Mouse (Mus musculus) kidney, adult 2 months (tissue): ENCODE measurements around the gene Plekhb2. TPM values are rescaled to one million over a fixed set of nuclear protein-coding genes. Genes with fewer than 3 reads are reported as not detected.

Experiments
- DNase-seq: peaks from one replicate; pipeline ENCODE4 v3.0.0; 2021
- H3K27ac ChIP-seq: fragments of 200-500 bp; 2 replicates; pipeline ENCODE4 v1.5.1; 2012; ENCODE audit warnings: low read depth, low read length, control low read depth, inconsistent platforms; ENCODE audit not compliant: insufficient read depth
- H3K27me3 ChIP-seq: fragments of 200-500 bp; replicated peaks from 2 replicates; pipeline ENCODE4 v1.6.1; 2012; ENCODE audit warnings: mild to moderate bottlenecking, moderate library complexity, low read length, inconsistent platforms; ENCODE audit not compliant: control insufficient read depth, insufficient read depth
- H3K36me3 ChIP-seq: fragments of 200-500 bp; 2 replicates; pipeline ENCODE4 v1.6.1; 2012; ENCODE audit warnings: mild to moderate bottlenecking, moderate library complexity, low read length, inconsistent platforms; ENCODE audit not compliant: control insufficient read depth, insufficient read depth
- H3K4me1 ChIP-seq: fragments of 200-500 bp; 2 replicates; pipeline ENCODE4 v1.6.1; 2011; ENCODE audit warnings: low read length; ENCODE audit not compliant: control insufficient read depth, insufficient read depth
- H3K4me3 ChIP-seq: fragments of 200-500 bp; 2 replicates; pipeline ENCODE4 v1.5.1; 2011; ENCODE audit warnings: mild to moderate bottlenecking, low read depth, low read length, control low read depth; ENCODE audit not compliant: insufficient read depth
- CTCF ChIP-seq: fragments of 200-500 bp; conservative IDR thresholded peaks from 2 replicates; pipeline ENCODE4 v1.5.1; 2011; ENCODE audit warnings: low read depth, mild to moderate bottlenecking, control low read depth, low read length, moderate library complexity, mixed read lengths; ENCODE audit not compliant: insufficient read depth, insufficient read length
- POLR2A ChIP-seq: fragments of 200-500 bp; IDR thresholded peaks from one replicate; pipeline ENCODE4 v1.6.1; 2011; ENCODE audit warnings: low read depth, low read length, control low read depth
- WGBS: fragments of 180-500 bp; shearing (Covaris S2); methylation state at CpG from one replicate; pipeline ENCODE4 v1.1.7; 2018; 5-methylcytosine and 5-hydroxymethylcytosine counted together
- polyA plus RNA-seq: library from polyadenylated mRNA; depleted of rRNA; stranded (reverse); fragments of >200 nt; gene quantifications from 2 replicates; pipeline ENCODE4 v1.2.3, GENCODE M21; 2012

Plekhb2 gene
- polyA plus RNA-seq, 1 experiment, result 227 TPM

DNA sequence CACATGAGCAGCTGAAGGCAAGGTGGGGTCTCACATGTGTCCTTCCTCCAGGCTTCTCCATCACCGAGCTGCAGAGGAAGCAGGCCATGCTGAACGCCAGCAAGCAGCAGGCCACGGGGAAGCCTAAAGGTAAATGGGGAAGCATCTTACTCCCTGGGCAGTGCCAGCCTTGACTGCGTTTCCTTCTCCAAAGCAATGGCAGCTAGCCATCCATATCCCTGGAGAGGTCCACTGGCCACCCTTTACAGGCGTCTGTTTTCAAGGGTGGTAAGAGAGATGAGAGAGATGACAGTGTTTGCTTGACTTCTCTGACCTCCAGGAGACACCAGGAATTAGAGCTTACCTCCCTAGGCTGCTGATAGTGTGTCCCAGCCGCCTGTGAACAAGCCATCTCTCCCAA lies 38.7 kb upstream of the Plekhb2 start:
- Histone ChIP-seq H3K4me1 (no peaks in the 10 kb centered on the region), H3K27ac (no peak overlapping the region), H3K27me3 (no peaks in the 10 kb centered on the region), H3K4me3 (no peak overlapping the region), H3K36me3 (no peaks in the 10 kb centered on the region)
- DNase-seq, result no peak
- no peak for TF ChIP-seq POLR2A
- no peak for TF ChIP-seq CTCF
- 63% methylated on average over 6 of the region's 6 CpGs for WGBS

DNA sequence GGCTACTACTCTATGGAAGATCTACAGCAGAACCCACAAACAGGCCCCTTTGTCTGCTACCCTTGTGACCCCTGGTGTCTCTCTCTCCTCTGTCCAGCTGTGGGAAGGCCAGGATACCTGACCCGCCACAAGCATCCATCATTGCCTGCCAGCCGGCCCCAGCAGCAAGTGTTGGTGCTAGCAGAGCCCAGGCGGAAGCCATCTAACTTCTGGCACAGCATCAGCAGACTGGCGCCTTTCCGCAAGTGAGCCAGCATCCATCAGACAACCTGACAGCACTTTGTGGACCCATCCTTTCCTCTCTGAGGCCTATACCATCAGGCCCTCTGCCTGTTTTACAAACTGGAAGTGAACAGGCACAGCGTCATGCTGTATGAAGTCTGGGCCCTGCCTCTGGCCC lies 38.2 kb upstream of the Plekhb2 start:
- H3K4me3 ChIP-seq, result no peak overlapping the region
- no peaks in the 10 kb centered on the region for H3K27me3 ChIP-seq
- no peaks in the 10 kb centered on the region for H3K36me3 ChIP-seq
- H3K27ac ChIP-seq, result no peak overlapping the region
- TF ChIP-seq POLR2A (no peak), CTCF (no peak)
- no peaks in the 10 kb centered on the region for H3K4me1 ChIP-seq
- WGBS, result 72% methylated on average over 6 of the region's 6 CpGs
- DNase-seq, result no peak

DNA sequence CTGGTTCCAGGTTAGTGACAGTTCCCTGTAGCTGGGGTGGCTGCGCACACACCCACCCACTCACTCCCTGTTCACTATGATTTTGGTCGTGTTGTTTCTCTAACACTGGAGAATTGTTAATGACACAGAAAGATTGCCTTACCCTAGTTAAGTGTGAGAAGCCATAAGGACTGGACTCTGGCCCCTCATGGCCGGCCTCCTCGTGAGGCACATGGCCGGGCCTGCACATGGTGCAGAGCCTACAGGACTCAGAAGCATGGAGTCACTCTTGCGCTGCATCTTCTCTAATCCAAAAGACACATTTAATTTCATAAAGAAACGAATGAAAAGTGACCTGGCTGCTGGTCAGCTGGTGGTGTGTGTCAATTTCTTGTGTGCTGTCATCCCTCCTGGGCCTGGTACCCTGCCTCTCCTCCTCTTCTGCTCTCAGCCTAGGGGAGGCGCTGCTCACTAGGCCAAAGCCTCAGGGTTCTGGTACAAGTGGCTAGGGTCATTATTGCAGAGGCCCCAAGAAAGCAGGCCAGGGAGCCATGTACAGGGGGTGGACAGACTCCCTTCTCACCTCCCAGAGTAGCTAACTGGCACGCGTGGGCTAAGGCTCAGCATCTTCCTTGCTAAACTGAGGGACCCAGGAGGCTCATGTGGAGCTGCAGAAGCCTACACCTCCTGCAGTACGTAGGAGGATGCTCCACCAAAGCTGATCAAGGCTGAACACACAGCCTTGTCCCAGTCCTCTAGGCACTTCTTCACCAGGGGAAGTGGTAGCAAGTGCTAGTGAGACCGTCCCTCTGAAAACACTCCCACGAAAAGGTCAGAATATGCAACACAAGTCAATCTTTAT lies 37.1 kb upstream of the Plekhb2 start:
- TF ChIP-seq POLR2A (no peak), CTCF (peak; percentile 32; the same call in 1 of the 2 replicates)
- H3K36me3 ChIP-seq, result no peaks in the 10 kb centered on the region
- WGBS, result 82% methylated on average over 13 of the region's 13 CpGs
- no peaks in the 10 kb centered on the region for H3K4me1 ChIP-seq
- DNase-seq, result peak; percentile 20
- no peaks in the 10 kb centered on the region for H3K27me3 ChIP-seq
- H3K27ac ChIP-seq, result no peak overlapping the region
- no peak overlapping the region for H3K4me3 ChIP-seq

DNA sequence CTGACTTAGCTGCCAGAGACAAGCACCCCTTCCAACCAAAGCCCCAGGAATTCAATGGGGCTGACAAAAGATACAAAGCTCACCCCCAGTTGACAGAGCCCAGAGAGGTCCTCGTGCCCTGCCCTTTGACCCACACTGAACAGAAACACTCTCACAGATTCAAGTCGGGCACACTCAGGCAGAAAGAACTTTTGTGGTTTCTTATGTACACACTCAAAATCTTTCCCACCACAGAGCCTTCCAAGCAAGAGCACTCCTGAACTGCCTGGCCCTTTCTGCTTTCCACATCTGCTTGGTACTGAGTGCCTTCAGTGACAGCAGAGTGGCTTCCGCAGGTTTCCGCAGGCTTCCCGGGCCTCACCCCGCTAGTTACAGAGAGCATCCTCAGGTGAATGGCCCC lies 33.9 kb upstream of the Plekhb2 start:
- Histone ChIP-seq H3K27me3 (no peaks in the 10 kb centered on the region), H3K4me3 (no peak overlapping the region), H3K27ac (no peak overlapping the region), H3K4me1 (no peaks in the 10 kb centered on the region), H3K36me3 (no peaks in the 10 kb centered on the region)
- no peak for TF ChIP-seq CTCF
- no peak for TF ChIP-seq POLR2A
- no peak for DNase-seq
- WGBS, result 82% methylated on average over 6 of the region's 6 CpGs

DNA sequence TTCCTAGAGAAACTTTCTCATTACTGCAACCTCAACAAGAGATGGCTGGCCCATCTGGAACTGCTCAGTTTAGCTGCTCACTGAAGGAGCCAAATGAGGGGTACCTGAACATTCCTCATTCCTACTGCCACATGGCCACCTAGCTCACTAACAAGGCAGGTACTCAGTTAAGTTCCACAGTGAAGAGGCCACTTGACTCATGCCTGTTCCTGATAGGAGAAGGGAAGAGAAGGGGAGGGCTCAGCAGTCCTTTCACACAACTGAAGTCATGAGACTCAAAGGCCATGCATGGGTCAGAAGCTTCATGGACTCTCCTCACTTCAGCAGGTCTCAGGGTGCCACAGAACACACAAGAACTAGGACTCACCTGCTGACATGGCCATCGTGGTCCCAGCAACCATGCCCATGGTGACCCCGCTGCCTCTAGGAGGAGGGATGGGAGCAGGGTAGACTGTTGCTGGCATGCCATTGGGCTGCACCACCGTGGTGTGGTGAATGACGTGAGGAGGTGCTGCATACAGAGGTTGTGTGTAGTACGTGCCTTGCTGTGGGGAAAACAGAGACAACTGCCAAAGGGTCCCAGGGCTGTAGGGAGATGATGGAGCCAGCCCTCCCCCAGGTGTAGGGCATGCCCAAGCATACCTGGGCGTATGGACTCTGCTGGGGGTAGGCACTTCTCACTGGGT lies 30.4 kb upstream of the Plekhb2 start:
- Histone ChIP-seq H3K27ac (no peak overlapping the region), H3K4me1 (0 out of 2 replicates have a peak, but pooled peaks cover 3% of the 10 kb centered on the region), H3K36me3 (no peaks in the 10 kb centered on the region; the same call in 1 of the 2 replicates), H3K4me3 (no peak overlapping the region), H3K27me3 (no peaks in the 10 kb centered on the region)
- no peak for DNase-seq
- WGBS, result 90% methylated on average over 6 of the region's 6 CpGs
- TF ChIP-seq CTCF, result no peak
- TF ChIP-seq POLR2A, result no peak

DNA sequence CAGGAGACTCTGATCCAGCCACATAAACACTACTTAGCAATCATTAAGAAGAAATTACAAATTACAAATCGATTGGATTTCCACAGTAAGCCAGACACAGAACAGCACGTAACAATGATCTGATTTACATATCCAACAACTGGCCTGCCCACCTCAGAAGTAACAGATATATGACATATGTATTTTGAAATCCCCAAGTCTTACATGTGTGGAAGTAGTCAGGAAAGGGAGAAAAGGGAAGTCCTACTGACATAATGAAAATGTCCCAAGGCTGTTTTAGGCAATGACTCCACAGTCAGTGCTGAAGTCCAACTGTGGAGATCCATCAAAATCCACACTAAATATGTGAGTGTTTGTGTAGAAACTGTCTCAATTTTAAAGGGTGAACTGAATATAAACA lies 28.4 kb upstream of the Plekhb2 start:
- 90% methylated on average over 2 of the region's 2 CpGs for WGBS
- no peaks in the 10 kb centered on the region; the same call in 1 of the 2 replicates for H3K36me3 ChIP-seq
- H3K27ac ChIP-seq, result no peak overlapping the region
- DNase-seq, result no peak
- no peak for TF ChIP-seq CTCF
- no peak for TF ChIP-seq POLR2A
- H3K27me3 ChIP-seq, result no peaks in the 10 kb centered on the region
- 0 out of 2 replicates have a peak, but pooled peaks cover 3% of the 10 kb centered on the region for H3K4me1 ChIP-seq
- H3K4me3 ChIP-seq, result no peak overlapping the region

DNA sequence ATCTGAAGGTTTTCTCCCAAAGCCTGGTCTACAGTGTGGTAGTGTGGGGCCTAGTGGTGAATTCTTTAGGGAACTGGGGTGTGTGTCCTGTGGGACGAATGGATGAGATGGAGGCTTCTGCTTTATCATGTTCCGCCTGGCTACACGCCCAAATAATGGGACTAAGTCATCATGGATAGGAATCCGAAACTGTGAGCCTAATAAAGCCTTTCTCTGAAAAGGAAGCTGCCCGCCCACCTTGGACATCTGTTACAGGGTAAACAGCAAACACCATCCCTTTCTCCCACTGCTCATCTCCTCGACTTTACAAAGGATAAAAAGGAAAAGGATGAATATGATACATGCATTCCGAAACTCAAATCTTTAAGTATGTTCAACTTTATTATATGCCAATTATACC lies 27.8 kb upstream of the Plekhb2 start:
- no peak for DNase-seq
- H3K27me3 ChIP-seq, result no peaks in the 10 kb centered on the region
- WGBS, result 91% methylated on average over 7 of the region's 7 CpGs
- H3K4me3 ChIP-seq, result no peak overlapping the region
- no peak for TF ChIP-seq CTCF
- TF ChIP-seq POLR2A, result no peak
- H3K27ac ChIP-seq, result no peak overlapping the region
- H3K36me3 ChIP-seq, result no peaks in the 10 kb centered on the region; the same call in 1 of the 2 replicates
- H3K4me1 ChIP-seq, result 0 out of 2 replicates have a peak, but pooled peaks cover 3% of the 10 kb centered on the region
